In genomic region chr10:8944586-8944985, GRCm38 (mm10) we compare ENCODE assay signal across 14 mouse cellular contexts. TPM values are rescaled to one million over a fixed set of nuclear protein-coding genes. Genes with fewer than 3 reads are reported as not detected.
DNase-seq lines count a peak whose midpoint lies in the region; ATAC-seq and TF ChIP-seq lines count a peak whose summit lies in the region.
"Had no signal": no experiment of that assay in that cellular context is flagged by ENCODE, and none has a peak within 500 bp of the region (broad histone marks: within the 10 kb centered on the region; RNA-seq: fewer than 3 reads in every experiment).

No protein-coding gene starts in this region.

- DNase-seq in heart, embryonic 10.5 days (ENCODE audit: low spot score): no peak
- no peak for DNase-seq in liver, adult 2 months (ENCODE audit: extremely low read depth, low read depth, low spot score)
- DNase-seq in liver: no peak
- DNase-seq in liver, postnatal 0 days: no peak
- DNase-seq in hindbrain, postnatal 0 days (ENCODE audit: low spot score): no peak
- DNase-seq in spleen, adult 12 weeks (ENCODE audit: low spot score): no peak
- DNase-seq: cerebellum, adult 11 months; kidney, adult 8-10 months; layer of hippocampus, postnatal 36 days; liver, embryonic 13.5 days had no signal

- H3K27ac ChIP-seq in heart, embryonic 13.5 days (replicated peaks): no peak overlapping the region; the same call in 1 of the 2 replicates
- no peak overlapping the region for H3K27ac ChIP-seq in heart, embryonic 10.5 days
- no peak overlapping the region; the same call in 1 of the 2 replicates for H3K27ac ChIP-seq in liver, adult 2 months (replicated peaks; ENCODE audit: insufficient read depth, low read depth, low read length)
- H3K27ac ChIP-seq in embryonic facial prominence, embryonic 15.5 days (replicated peaks): peak overlapping the region; percentile 86
- peak overlapping the region; percentile 16 for H3K27ac ChIP-seq in liver, postnatal 0 days (ENCODE audit: low read depth)
- no peak overlapping the region for H3K27ac ChIP-seq in hindbrain, postnatal 0 days

- peaks cover 8% of the 10 kb centered on the region; the same call in 1 of the 2 replicates for H3K4me1 ChIP-seq in heart, embryonic 13.5 days
- no peaks in the 10 kb centered on the region for H3K4me1 ChIP-seq in heart, embryonic 10.5 days
- peaks cover 10% of the 10 kb centered on the region for H3K4me1 ChIP-seq in liver, adult 2 months (ENCODE audit: control insufficient read depth, insufficient read depth, low read length)
- H3K4me1 ChIP-seq in embryonic facial prominence, embryonic 15.5 days: peaks cover 8% of the 10 kb centered on the region; the same call in 1 of the 2 replicates
- H3K4me1 ChIP-seq in liver, postnatal 0 days (ENCODE audit: insufficient read depth): no peaks in the 10 kb centered on the region
- H3K4me1 ChIP-seq in hindbrain, postnatal 0 days (ENCODE audit: insufficient read depth, low read length): no peaks in the 10 kb centered on the region
- H3K4me1 ChIP-seq: liver, embryonic 13.5 days had no signal

- TF ChIP-seq POLR2A in liver, adult 2 months (IDR thresholded peaks at IDR 0.05; ENCODE audit: extremely low read depth, insufficient read depth, low read length): no peak

- no peak for ATAC-seq in heart, embryonic 13.5 days (ENCODE audit: extremely low read depth, insufficient number of reproducible peaks, low FRiP score, low TSS enrichment)
- no peak for ATAC-seq in embryonic facial prominence, embryonic 15.5 days (ENCODE audit: insufficient number of reproducible peaks, low FRiP score, low TSS enrichment, low read depth)
- ATAC-seq in liver, postnatal 0 days: no peak
- no peak for ATAC-seq in hindbrain, postnatal 0 days

- TF ChIP-seq EP300 in liver, postnatal 0 days (IDR thresholded peaks at IDR 0.05; ENCODE audit: low read depth): no peak

- H3K9me3 ChIP-seq in heart, embryonic 13.5 days: no peaks in the 10 kb centered on the region
- no peaks in the 10 kb centered on the region for H3K9me3 ChIP-seq in heart, embryonic 10.5 days
- no peaks in the 10 kb centered on the region for H3K9me3 ChIP-seq in embryonic facial prominence, embryonic 15.5 days (replicated peaks)
- no peaks in the 10 kb centered on the region for H3K9me3 ChIP-seq in liver, postnatal 0 days (ENCODE audit: low read length)
- no peaks in the 10 kb centered on the region for H3K9me3 ChIP-seq in hindbrain, postnatal 0 days (ENCODE audit: low read length)
- H3K9me3 ChIP-seq: liver, embryonic 13.5 days; megakaryocyte, embryonic 14.5 days had no signal

- peak overlapping the region; percentile 45 for H3K4me2 ChIP-seq in heart, embryonic 13.5 days
- H3K4me2 ChIP-seq in embryonic facial prominence, embryonic 15.5 days (replicated peaks): peak overlapping the region; percentile 42
- H3K4me2 ChIP-seq in liver, postnatal 0 days (ENCODE audit: low read depth, low read length): peak overlapping the region; percentile 27; the same call in 1 of the 2 replicates
- no peak overlapping the region for H3K4me2 ChIP-seq in hindbrain, postnatal 0 days (ENCODE audit: low read depth, low read length)
- H3K4me2 ChIP-seq: liver, embryonic 13.5 days had no signal

- H3K4me3 ChIP-seq in heart, embryonic 13.5 days: 0 out of 2 replicates have a peak overlapping the region, but pooled peaks have one; percentile 4
- no peak overlapping the region for H3K4me3 ChIP-seq in heart, embryonic 10.5 days
- peak overlapping the region; percentile 36 for H3K4me3 ChIP-seq in liver, adult 2 months (ENCODE audit: insufficient read depth, low read depth, low read length)
- peak overlapping the region; percentile 29 for H3K4me3 ChIP-seq in embryonic facial prominence, embryonic 15.5 days (replicated peaks)
- 0 out of 2 replicates have a peak overlapping the region, but pooled peaks have one; percentile 0 for H3K4me3 ChIP-seq in liver, postnatal 0 days (ENCODE audit: low read depth, low read length)
- H3K4me3 ChIP-seq in hindbrain, postnatal 0 days (ENCODE audit: low read length): no peak overlapping the region
- H3K4me3 ChIP-seq: liver, embryonic 13.5 days had no signal

- no peaks in the 10 kb centered on the region for H3K36me3 ChIP-seq in heart, embryonic 13.5 days
- H3K36me3 ChIP-seq in heart, embryonic 10.5 days: no peaks in the 10 kb centered on the region
- H3K36me3 ChIP-seq in liver, adult 2 months (ENCODE audit: control insufficient read depth, insufficient read depth, low read length): no peaks in the 10 kb centered on the region
- no peaks in the 10 kb centered on the region for H3K36me3 ChIP-seq in embryonic facial prominence, embryonic 15.5 days
- H3K36me3 ChIP-seq in liver, postnatal 0 days (replicated peaks; ENCODE audit: insufficient read depth, low read length): no peaks in the 10 kb centered on the region
- H3K36me3 ChIP-seq in hindbrain, postnatal 0 days (ENCODE audit: insufficient read depth, low read length): no peaks in the 10 kb centered on the region
- H3K36me3 ChIP-seq: liver, embryonic 13.5 days had no signal

- H3K9ac ChIP-seq in heart, embryonic 13.5 days: no peak overlapping the region
- no peak overlapping the region for H3K9ac ChIP-seq in liver, adult 2 months (ENCODE audit: low read depth, low read length)
- no peak overlapping the region for H3K9ac ChIP-seq in embryonic facial prominence, embryonic 15.5 days
- H3K9ac ChIP-seq in liver, postnatal 0 days (replicated peaks): no peak overlapping the region
- no peak overlapping the region for H3K9ac ChIP-seq in hindbrain, postnatal 0 days (replicated peaks; ENCODE audit: low read length)
- H3K9ac ChIP-seq: liver, embryonic 13.5 days had no signal

- no peaks in the 10 kb centered on the region for H3K27me3 ChIP-seq in heart, embryonic 13.5 days (replicated peaks)
- no peaks in the 10 kb centered on the region for H3K27me3 ChIP-seq in heart, embryonic 10.5 days (ENCODE audit: insufficient read depth, poor library complexity, severe bottlenecking)
- no peaks in the 10 kb centered on the region for H3K27me3 ChIP-seq in liver, adult 2 months (ENCODE audit: control insufficient read depth, insufficient read depth, low read length)
- no peaks in the 10 kb centered on the region for H3K27me3 ChIP-seq in embryonic facial prominence, embryonic 15.5 days
- no peaks in the 10 kb centered on the region for H3K27me3 ChIP-seq in liver, postnatal 0 days (ENCODE audit: insufficient read depth, low read length)
- H3K27me3 ChIP-seq in hindbrain, postnatal 0 days (ENCODE audit: insufficient read depth, low read length): no peaks in the 10 kb centered on the region
- H3K27me3 ChIP-seq: liver, embryonic 13.5 days; megakaryocyte, embryonic 14.5 days had no signal

- no peaks in the 10 kb centered on the region for H3K79me2 ChIP-seq in liver, adult 2 months (ENCODE audit: control insufficient read depth, insufficient read depth, low read length)

- no peak for TF ChIP-seq CTCF in liver, adult 2 months (IDR thresholded peaks at IDR 0.05; ENCODE audit: low read depth, low read length)
- no peak for TF ChIP-seq CTCF in liver, postnatal 0 days (IDR thresholded peaks at IDR 0.05; ENCODE audit: low read depth)
- TF ChIP-seq CTCF in hindbrain, postnatal 0 days (IDR thresholded peaks at IDR 0.05; ENCODE audit: low read depth): no peak

- WGBS in heart, embryonic 13.5 days: 69% methylated on average over 5 of the region's 5 CpGs
- 75% methylated on average over 5 of the region's 5 CpGs for WGBS in heart, embryonic 10.5 days
- 74% methylated on average over 5 of the region's 5 CpGs for WGBS in liver, adult 2 months
- 37% methylated on average over 5 of the region's 5 CpGs for WGBS in embryonic facial prominence, embryonic 15.5 days
- WGBS in liver, postnatal 0 days (ENCODE audit: insufficient replicate concordance): 63% methylated on average over 5 of the region's 5 CpGs
- WGBS in hindbrain, postnatal 0 days: 77% methylated on average over 5 of the region's 5 CpGs

RNA-seq across cellular contexts. Expression of gene Sash1, which starts 58.7 kb away (rescaled TPM):
- polyA plus RNA-seq in heart, embryonic 13.5 days (2015; fragmentation: Nextera tagmentation; extraction: Ambion mirVana): 3.3 and 3.5 TPM in 2 replicates
- polyA plus RNA-seq in heart, embryonic 10.5 days (2016; fragmentation: Nextera tagmentation; extraction: Ambion mirVana): 2.5 and 2.7 TPM in 2 replicates
- 21.1 and 27.3 TPM in 2 replicates for total RNA-seq in liver, adult 2 months (2014; rRNA removed)
- polyA plus RNA-seq in liver, adult 2 months (2012; rRNA removed): 6.9 and 9.6 TPM in 2 replicates
- 5.7 and 8.5 TPM in 2 replicates for polyA plus RNA-seq in embryonic facial prominence, embryonic 15.5 days (2015; fragmentation: Nextera tagmentation; extraction: Ambion mirVana)
- polyA plus RNA-seq in liver, postnatal 0 days (2015; fragmentation: Nextera tagmentation; extraction: Ambion mirVana): 1.9 and 2.2 TPM in 2 replicates
- 50.8 and 60.0 TPM in 2 replicates for total RNA-seq in hindbrain, postnatal 0 days (2014; rRNA removed)
- polyA plus RNA-seq in hindbrain, postnatal 0 days (2015; fragmentation: Nextera tagmentation; extraction: Ambion mirVana): 7.2 and 7.4 TPM in 2 replicates
- total RNA-seq: MEL had no signal

Comparison
In these comparisons a context has a peak if more than half of its experiments do, and no peak if none do; other contexts are left out.
1. H3K27ac ChIP-seq: peak in embryonic facial prominence, embryonic 15.5 days (single experiment) and liver, postnatal 0 days (single experiment); none in heart, embryonic 13.5 days (single experiment), heart, embryonic 10.5 days (single experiment), liver, adult 2 months (single experiment) and hindbrain, postnatal 0 days (single experiment).
2. H3K4me3 ChIP-seq: peak in heart, embryonic 13.5 days (single experiment), liver, adult 2 months (single experiment), embryonic facial prominence, embryonic 15.5 days (single experiment) and liver, postnatal 0 days (single experiment); none in heart, embryonic 10.5 days (single experiment) and hindbrain, postnatal 0 days (single experiment).